Mouse (Mus musculus) liver, adult 2 months (tissue): ENCODE measurements at regions not wholly inside any gene's neighbourhood (a gene's known extent, or its start where the extent isn't known, plus 50 kb on each side); places are given as distances from the start of the nearest gene placed in this dataset.

Experiments used
- CTCF ChIP-seq: fragments of 200-500 bp; IDR thresholded peaks from 2 replicates; pipeline ENCODE4 v1.5.1; 2011; ENCODE audit warnings: low read depth, low read length, control low read depth
- POLR2A ChIP-seq: fragments of 200-500 bp; IDR thresholded peaks from 2 replicates; pipeline ENCODE4 v1.6.1; 2011; ENCODE audit warnings: low read length, control low read depth; ENCODE audit not compliant: insufficient read depth; ENCODE audit errors: extremely low read depth

GRCm38 (mm10) chr10:106033416-106033815, 192.2 kb upstream of the Mettl25 start:
- TF ChIP-seq CTCF: no peak
- TF ChIP-seq POLR2A: no peak
